Mouse (Mus musculus) spleen, adult 2 months (tissue): ENCODE measurements around the gene Adad1.

Source experiments
- CTCF ChIP-seq: fragments of 200-500 bp; IDR thresholded peaks from 2 replicates; pipeline ENCODE4 v1.5.1; 2011; ENCODE audit warnings: mild to moderate bottlenecking, inconsistent platforms; ENCODE audit not compliant: insufficient read depth, insufficient read length, insufficient replicate concordance; ENCODE audit errors: extremely low read depth
- POLR2A ChIP-seq: fragments of 200-500 bp; IDR thresholded peaks from 2 replicates; pipeline ENCODE4 v1.6.1; 2011; ENCODE audit warnings: low read depth, low read length, inconsistent platforms

GRCm38 (mm10) chr3:37146406-37146805 lies 83.1 kb downstream of the Adad1 start:
- TF ChIP-seq CTCF, result no peak
- TF ChIP-seq POLR2A, result no peak
